Mouse (Mus musculus) embryonic facial prominence, embryonic 15.5 days (tissue): ENCODE measurements around the gene Sdf2. TPM values are rescaled to one million over a fixed set of nuclear protein-coding genes. Genes with fewer than 3 reads are reported as not detected.
"Not testable (repeated sequence)": the region's sequence is repeated elsewhere in the genome, so short reads cannot be mapped to it uniquely, and the experiment has no call there.

ENCODE experiments used
- ATAC-seq: fragments of 200-750 bp; cut with Nextera tagmentation; 2 replicates; pipeline ENCODE4 v1.8.0; 2017; ENCODE audit warnings: low read depth, moderate TSS enrichment; ENCODE audit not compliant: insufficient number of reproducible peaks, low FRiP score, low TSS enrichment
- H3K27ac ChIP-seq: fragments of 300-500 bp; sonication (generic); replicated peaks from 2 replicates; pipeline ENCODE4 v1.5.1; 2015; ENCODE audit warnings: mild to moderate bottlenecking, inconsistent platforms
- H3K27me3 ChIP-seq: fragments of 300-500 bp; sonication (generic); 2 replicates; pipeline ENCODE4 v1.6.1; 2015; ENCODE audit warnings: inconsistent platforms
- H3K36me3 ChIP-seq: fragments of 300-500 bp; sonication (generic); 2 replicates; pipeline ENCODE4 v1.6.1; 2015; ENCODE audit warnings: mild to moderate bottlenecking, inconsistent platforms
- H3K4me1 ChIP-seq: fragments of 300-500 bp; sonication (generic); 2 replicates; pipeline ENCODE4 v1.6.1; 2015; ENCODE audit warnings: inconsistent platforms
- H3K4me2 ChIP-seq: fragments of 300-500 bp; sonication (generic); replicated peaks from 2 replicates; pipeline ENCODE4 v1.6.1; 2015; ENCODE audit warnings: mild to moderate bottlenecking, inconsistent platforms
- H3K4me3 ChIP-seq: fragments of 300-500 bp; sonication (generic); replicated peaks from 2 replicates; pipeline ENCODE4 v1.5.1; 2015; ENCODE audit warnings: mild to moderate bottlenecking, inconsistent platforms
- H3K9ac ChIP-seq: fragments of 300-500 bp; sonication (generic); 2 replicates; pipeline ENCODE4 v1.6.1; 2015; ENCODE audit warnings: inconsistent platforms
- H3K9me3 ChIP-seq: fragments of 300-500 bp; sonication (generic); replicated peaks from 2 replicates; pipeline ENCODE4 v1.6.1; 2016; ENCODE audit warnings: inconsistent platforms
- WGBS: fragments of 180-500 bp; shearing (Covaris S2); methylation state at CpG from one replicate; pipeline ENCODE4 v1.1.7; 2015; 5-methylcytosine and 5-hydroxymethylcytosine counted together
- polyA plus RNA-seq: library from polyadenylated mRNA; unstranded; fragments of >200 nt; fragmentation: Nextera tagmentation; extraction: Ambion mirVana; gene quantifications from 2 replicates; pipeline ENCODE4 v1.2.1, GENCODE M21; 2015

The Sdf2 gene
- polyA plus RNA-seq, 1 experiment from 2014 or later: 95.5 TPM

DNA sequence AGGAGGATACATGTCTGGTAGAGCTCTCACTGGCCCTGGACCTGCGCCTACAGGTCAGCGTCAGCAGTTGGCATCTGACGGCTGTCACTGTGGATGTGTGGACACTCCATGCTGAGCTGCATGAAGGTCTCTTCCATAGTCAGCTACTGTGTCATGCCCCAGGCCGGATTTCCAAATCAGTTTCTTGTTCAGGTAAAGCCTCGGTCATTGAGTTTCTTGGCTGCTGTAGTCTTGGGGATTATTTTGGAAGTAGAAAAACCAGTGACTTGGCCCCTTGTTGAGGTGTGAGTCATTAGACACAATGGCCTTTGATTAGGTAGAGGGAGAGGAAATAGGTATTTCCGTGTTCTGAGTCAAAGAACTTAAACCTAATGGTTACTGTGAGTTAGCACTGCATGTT is 20.0 kb downstream of the Sdf2 start:
- H3K36me3 ChIP-seq: peaks cover 64% of the 10 kb centered on the region
- WGBS: 93% methylated on average over 6 of the region's 6 CpGs

GRCm38 (mm10) chr11:78271986-78272385 is 26.4 kb downstream of the Sdf2 start:
- WGBS: 88% methylated on average over 13 of the region's 13 CpGs
- Histone ChIP-seq H3K27ac (no peak overlapping the region), H3K4me1 (no peaks in the 10 kb centered on the region), H3K9ac (no peak overlapping the region), H3K4me3 (no peak overlapping the region), H3K27me3 (no peaks in the 10 kb centered on the region), H3K9me3 (no peaks in the 10 kb centered on the region), H3K4me2 (no peak overlapping the region), H3K36me3 (peaks cover 92% of the 10 kb centered on the region)
- ATAC-seq: no peak

More for the DNA sequence above, 20.0 kb downstream of the Sdf2 start:
- no peaks in the 10 kb centered on the region for H3K9me3 ChIP-seq
- no peaks in the 10 kb centered on the region for H3K27me3 ChIP-seq
- peaks cover 9% of the 10 kb centered on the region; the same call in 1 of the 2 replicates for H3K4me1 ChIP-seq
- no peak overlapping the region for H3K9ac ChIP-seq
- no peak for ATAC-seq
- no peak overlapping the region for H3K4me3 ChIP-seq
- H3K4me2 ChIP-seq: no peak overlapping the region
- H3K27ac ChIP-seq: no peak overlapping the region

DNA sequence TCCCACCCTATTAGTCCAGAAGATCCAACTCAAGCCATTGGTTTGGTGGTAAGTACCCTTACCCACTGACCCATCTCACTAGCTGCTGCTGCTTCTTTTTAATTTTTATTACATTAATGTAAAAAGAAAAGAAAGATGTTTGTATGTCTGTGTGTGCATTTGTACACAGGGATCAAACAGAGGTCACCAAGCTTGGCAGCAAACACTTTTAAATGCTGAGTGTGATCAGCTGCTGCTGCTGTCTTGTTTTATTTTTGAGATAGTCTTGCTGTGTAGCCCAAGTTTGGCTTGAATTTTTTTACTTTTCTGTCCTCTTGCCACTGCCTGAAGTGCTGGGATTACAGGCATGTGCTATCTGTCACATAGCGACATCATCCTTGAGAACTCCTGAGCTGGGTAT is 30.1 kb downstream of the Sdf2 start:
- Histone ChIP-seq H3K4me1 (no peaks in the 10 kb centered on the region), H3K27me3 (no peaks in the 10 kb centered on the region), H3K27ac (no peak overlapping the region), H3K4me2 (no peak overlapping the region), H3K4me3 (no peak overlapping the region), H3K9ac (no peak overlapping the region), H3K36me3 (peaks cover 97% of the 10 kb centered on the region), H3K9me3 (no peaks in the 10 kb centered on the region)
- no peak for ATAC-seq
- WGBS: 97% methylated on average over 1 of the region's 1 CpGs

DNA sequence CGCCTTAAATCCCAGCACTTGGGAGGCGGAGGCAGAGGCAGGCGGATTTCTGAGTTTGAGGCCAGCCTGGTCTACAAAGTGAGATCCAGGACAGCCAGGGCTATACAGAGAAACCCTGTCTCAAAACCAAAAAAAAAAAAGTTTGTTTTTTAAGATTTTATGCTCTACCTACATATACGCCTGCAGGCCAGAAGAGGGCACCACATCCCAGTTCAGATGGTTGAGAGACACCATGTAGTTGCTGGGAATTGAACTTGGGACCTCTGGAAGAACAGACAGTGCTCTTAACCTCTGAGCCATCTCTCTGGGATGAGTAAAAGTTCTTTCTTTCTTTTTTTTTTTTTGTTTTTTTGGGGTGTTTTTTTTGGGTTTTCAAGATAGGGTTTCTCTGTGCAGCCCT is 30.6 kb downstream of the Sdf2 start:
- not testable (repeated sequence) for H3K4me2 ChIP-seq, H3K9ac ChIP-seq, H3K4me3 ChIP-seq, H3K27me3 ChIP-seq, H3K4me1 ChIP-seq, ATAC-seq, H3K9me3 ChIP-seq, H3K27ac ChIP-seq
- H3K36me3 ChIP-seq: peaks cover 98% of the 10 kb centered on the region
- WGBS: 93% methylated on average over 4 of the region's 4 CpGs

- Histone ChIP-seq H3K4me3 (no peak overlapping the region), H3K9ac (no peak overlapping the region), H3K4me1 (no peaks in the 10 kb centered on the region), H3K36me3 (peaks cover 94% of the 10 kb centered on the region), H3K27ac (no peak overlapping the region), H3K4me2 (no peak overlapping the region), H3K27me3 (no peaks in the 10 kb centered on the region), H3K9me3 (no peaks in the 10 kb centered on the region)
- 88% methylated on average over 7 of the region's 7 CpGs for WGBS
- ATAC-seq: no peak
Observed at GRCm38 (mm10) chr11:78278853-78279252, 33.3 kb downstream of the Sdf2 start.

GRCm38 (mm10) chr11:78279586-78279985 is 34.0 kb downstream of the Sdf2 start:
- H3K9ac ChIP-seq: no peak overlapping the region
- no peaks in the 10 kb centered on the region for H3K4me1 ChIP-seq
- H3K9me3 ChIP-seq: no peaks in the 10 kb centered on the region
- H3K4me2 ChIP-seq: no peak overlapping the region
- no peak for ATAC-seq
- H3K4me3 ChIP-seq: no peak overlapping the region
- H3K36me3 ChIP-seq: peaks cover 93% of the 10 kb centered on the region
- H3K27me3 ChIP-seq: no peaks in the 10 kb centered on the region
- no peak overlapping the region for H3K27ac ChIP-seq
- WGBS: 88% methylated on average over 4 of the region's 4 CpGs

GRCm38 (mm10) chr11:78289146-78289763 is 43.7 kb downstream of the Sdf2 start:
- H3K4me1 ChIP-seq: no peaks in the 10 kb centered on the region
- H3K4me2 ChIP-seq: no peak overlapping the region
- H3K36me3 ChIP-seq: peaks cover 83% of the 10 kb centered on the region
- H3K4me3 ChIP-seq: no peak overlapping the region
- 93% methylated on average over 7 of the region's 7 CpGs for WGBS
- no peaks in the 10 kb centered on the region for H3K27me3 ChIP-seq
- no peak for ATAC-seq
- H3K27ac ChIP-seq: no peak overlapping the region
- H3K9ac ChIP-seq: no peak overlapping the region
- H3K9me3 ChIP-seq: no peaks in the 10 kb centered on the region

GRCm38 (mm10) chr11:78290654-78291053 is 45.1 kb downstream of the Sdf2 start, which contains the start of gene BC030499:
Gene BC030499, plus strand, starts transcription at chr11:78290841.
- 96% methylated on average over 4 of the region's 4 CpGs for WGBS
- no peak for ATAC-seq
- peaks cover 69% of the 10 kb centered on the region for H3K36me3 ChIP-seq

GRCm38 (mm10) chr11:78294585-78294984 is 49.0 kb downstream of the Sdf2 start:
- Histone ChIP-seq H3K27ac (no peak overlapping the region), H3K36me3 (peaks cover 33% of the 10 kb centered on the region), H3K9me3 (no peaks in the 10 kb centered on the region), H3K4me3 (no peak overlapping the region), H3K4me1 (no peaks in the 10 kb centered on the region), H3K4me2 (no peak overlapping the region), H3K27me3 (no peaks in the 10 kb centered on the region), H3K9ac (no peak overlapping the region)
- WGBS: 90% methylated on average over 6 of the region's 6 CpGs
- ATAC-seq: no peak

More at GRCm38 (mm10) chr11:78290654-78291053, 45.1 kb downstream of the Sdf2 start, which contains the start of gene BC030499:
- Histone ChIP-seq H3K27ac (no peak within 1 kb of the TSS), H3K4me3 (no peak within 1 kb of the TSS), H3K27me3 (no peaks in the 10 kb centered on the region), H3K4me1 (no peaks in the 10 kb centered on the region), H3K9ac (no peak within 1 kb of the TSS), H3K4me2 (no peak within 1 kb of the TSS), H3K9me3 (no peaks in the 10 kb centered on the region)

DNA sequence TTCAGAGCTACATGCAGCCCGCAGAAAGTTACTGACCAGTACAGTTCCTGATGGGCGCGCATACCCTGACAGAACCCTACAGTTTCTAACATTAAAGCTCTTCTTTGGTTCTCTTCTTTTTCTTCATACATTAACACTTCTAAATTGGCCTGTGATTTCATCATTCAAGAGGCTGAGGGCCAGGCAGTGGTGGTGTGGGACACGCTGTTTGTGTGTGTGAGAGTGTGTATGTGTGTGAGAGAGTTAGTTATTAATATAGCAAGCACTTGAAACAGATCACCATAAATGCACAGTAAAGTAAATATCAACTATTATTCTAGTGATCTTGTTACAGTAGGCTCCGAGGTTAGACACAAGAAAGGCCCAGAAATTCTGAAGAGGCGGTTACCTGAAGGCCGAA is 55.4 kb downstream of the Sdf2 start:
- Histone ChIP-seq H3K27ac (peak overlapping the region; percentile 58; the same call in 1 of the 2 replicates), H3K9ac (peak overlapping the region; percentile 53), H3K27me3 (no peaks in the 10 kb centered on the region), H3K4me1 (peaks cover 15% of the 10 kb centered on the region), H3K4me3 (peak overlapping the region; percentile 60), H3K9me3 (no peaks in the 10 kb centered on the region), H3K4me2 (peak overlapping the region; percentile 80), H3K36me3 (peaks cover 19% of the 10 kb centered on the region)
- ATAC-seq: no peak
- 58% methylated on average over 7 of the region's 7 CpGs for WGBS

GRCm38 (mm10) chr11:78301357-78302084 is 56.0 kb downstream of the Sdf2 start, which contains the start of gene Spag5:
Gene Spag5, plus strand, starts transcription at chr11:78301529.
- WGBS: under 1% methylated on average over 49 of the region's 49 CpGs
- no peaks in the 10 kb centered on the region for H3K9me3 ChIP-seq
- peaks cover 15% of the 10 kb centered on the region for H3K4me1 ChIP-seq
- H3K9ac ChIP-seq: peak within 1 kb of the TSS; percentile 53
- no peaks in the 10 kb centered on the region for H3K27me3 ChIP-seq
- ATAC-seq: peak; percentile 99
- H3K36me3 ChIP-seq: peaks cover 19% of the 10 kb centered on the region
- H3K4me3 ChIP-seq: peak within 1 kb of the TSS; percentile 60
- peak within 1 kb of the TSS; percentile 58; the same call in 1 of the 2 replicates for H3K27ac ChIP-seq
- H3K4me2 ChIP-seq: peak within 1 kb of the TSS; percentile 80
